Comparison of ENCODE assay signal across 10 mouse cellular contexts in genomic region chr19:61151701-61152420, GRCm38 (mm10). TPM values are rescaled to one million over a fixed set of nuclear protein-coding genes. Genes with fewer than 3 reads are reported as not detected.
DNase-seq lines count a peak whose midpoint lies in the region; ATAC-seq and TF ChIP-seq lines count a peak whose summit lies in the region.
"Had no signal": no experiment of that assay in that cellular context is flagged by ENCODE, and none has a peak within 500 bp of the region (broad histone marks: within the 10 kb centered on the region; RNA-seq: fewer than 3 reads in every experiment).

No protein-coding gene starts in this region.

- no peak overlapping the region for H3K27ac ChIP-seq in cerebellum, adult 2 months (ENCODE audit: insufficient read depth, low read length)
- H3K27ac ChIP-seq in forebrain, embryonic 12.5 days, result no peak overlapping the region
- 0 out of 2 replicates have a peak overlapping the region, but pooled peaks have one; percentile 13 for H3K27ac ChIP-seq in macrophage
- H3K27ac ChIP-seq in spleen, adult 2 months (ENCODE audit: insufficient read depth, low read length), result peak overlapping the region; percentile 92

- peak overlapping the region; percentile 72 for H3K4me2 ChIP-seq in forebrain, embryonic 12.5 days

- TF ChIP-seq POLR2A in cerebellum, adult 2 months (IDR thresholded peaks at IDR 0.05; ENCODE audit: borderline replicate concordance, insufficient read depth, low read length), result no peak
- no peak for TF ChIP-seq POLR2A in spleen, adult 2 months (IDR thresholded peaks at IDR 0.05; ENCODE audit: low read depth, low read length)

- WGBS in cerebellum, adult 2 months, result 6% methylated on average over 27 of the region's 27 CpGs
- 8% methylated on average over 27 of the region's 27 CpGs for WGBS in forebrain, embryonic 12.5 days
- 2% methylated on average over 27 of the region's 27 CpGs for WGBS in macrophage (ENCODE audit: missing documents)
- WGBS in spleen, adult 2 months, result under 1% methylated on average over 27 of the region's 27 CpGs

- no peaks in the 10 kb centered on the region for H3K9me3 ChIP-seq in forebrain, embryonic 12.5 days
- H3K9me3 ChIP-seq: megakaryocyte, embryonic 14.5 days had no signal

- no peaks in the 10 kb centered on the region for H3K36me3 ChIP-seq in forebrain, embryonic 12.5 days (replicated peaks)
- H3K36me3 ChIP-seq in macrophage (ENCODE audit: inconsistent target), result no peaks in the 10 kb centered on the region
- H3K36me3 ChIP-seq in spleen, adult 2 months (ENCODE audit: control insufficient read depth, insufficient read depth, low read length), result no peaks in the 10 kb centered on the region

- no peak for DNase-seq in cerebellum, adult 2 months
- no peak for DNase-seq in cerebellum, postnatal 36 days
- DNase-seq in Patski (ENCODE audit: low read depth, low spot score), result no peak
- DNase-seq in kidney, postnatal 14 days, result peak; percentile 23
- peak; percentile 14 to 78 for DNase-seq in spleen, adult 2 months (ENCODE audit: low read depth in 1 of 2, low spot score in 2 of 2)
- no peak for DNase-seq in layer of hippocampus, postnatal 10 days (ENCODE audit: low spot score in 2 of 2)

- CTCF ChIA-PET in Patski (lab: Charles Lee), result no interaction called here

- in situ Hi-C loops in Patski (cut with MboI; ENCODE audit: low pct_unique_long_range_greater_than_20kb), result no loop called here

- no peaks in the 10 kb centered on the region for H3K79me2 ChIP-seq in macrophage (ENCODE audit: inconsistent target)

- peak; percentile 31 for ATAC-seq in Patski
- ATAC-seq in forebrain, embryonic 12.5 days (ENCODE audit: low FRiP score), result peak; percentile 41; the same call in 1 of the 2 replicates

- peak overlapping the region; percentile 45 for H3K9ac ChIP-seq in forebrain, embryonic 12.5 days

- no peak for TF ChIP-seq CTCF in cerebellum, adult 2 months (IDR thresholded peaks at IDR 0.05; ENCODE audit: borderline replicate concordance, insufficient read depth, low read depth, low read length)
- TF ChIP-seq CTCF in Patski (IDR thresholded peaks at IDR 0.05), result no peak
- TF ChIP-seq CTCF in spleen, adult 2 months (IDR thresholded peaks at IDR 0.05; ENCODE audit: extremely low read depth, insufficient read depth, insufficient read length, insufficient replicate concordance), result no peak

- peak overlapping the region; percentile 41 for H3K4me3 ChIP-seq in cerebellum, adult 2 months (replicated peaks; ENCODE audit: insufficient read depth, low read depth, low read length)
- H3K4me3 ChIP-seq in forebrain, embryonic 12.5 days (replicated peaks), result peak overlapping the region; percentile 42
- H3K4me3 ChIP-seq in macrophage (ENCODE audit: inconsistent target), result peak overlapping the region; percentile 46
- peak overlapping the region; percentile 72 for H3K4me3 ChIP-seq in spleen, adult 2 months (ENCODE audit: extremely low read depth, insufficient read depth, insufficient read length)
- H3K4me3 ChIP-seq: megakaryocyte, embryonic 14.5 days had no signal

- no peaks in the 10 kb centered on the region; the same call in 1 of the 2 replicates for H3K4me1 ChIP-seq in cerebellum, adult 2 months (ENCODE audit: control insufficient read depth, insufficient read depth, low read length)
- peaks cover 7% of the 10 kb centered on the region for H3K4me1 ChIP-seq in forebrain, embryonic 12.5 days
- no peaks in the 10 kb centered on the region for H3K4me1 ChIP-seq in spleen, adult 2 months (ENCODE audit: control insufficient read depth, insufficient read depth, insufficient read length)
- H3K4me1 ChIP-seq: megakaryocyte, embryonic 14.5 days had no signal

- no peaks in the 10 kb centered on the region for H3K27me3 ChIP-seq in cerebellum, adult 2 months (ENCODE audit: control insufficient read depth, insufficient read depth, low read length)
- H3K27me3 ChIP-seq in Patski, result peaks cover 3% of the 10 kb centered on the region
- H3K27me3 ChIP-seq in forebrain, embryonic 12.5 days, result no peaks in the 10 kb centered on the region
- H3K27me3 ChIP-seq in spleen, adult 2 months (ENCODE audit: control insufficient read depth, insufficient read depth, low read length), result no peaks in the 10 kb centered on the region
- H3K27me3 ChIP-seq: megakaryocyte, embryonic 14.5 days had no signal

- POLR2A ChIA-PET in Patski (lab: Charles Lee), result no interaction called here

RNA-seq across cellular contexts. Expression of gene Zfp950, which starts 11.2 kb away (rescaled TPM):
- 28.6 and 29.8 TPM in 2 replicates for polyA plus RNA-seq in cerebellum, adult 2 months (2012; rRNA removed)
- polyA plus RNA-seq in Patski (2021) (14.6 TPM), macrophage (2018) (11.0 to 17.1 TPM (median 15.2 TPM) in 3 replicates)
- polyA plus RNA-seq in forebrain, embryonic 12.5 days (2016; fragmentation: Nextera tagmentation; extraction: Ambion mirVana), result 36.6 and 40.8 TPM in 2 replicates
- total RNA-seq in macrophage (2018; cell fraction: chromatin; rRNA removed), result 100 to 1,000 TPM in 20 of 26 experiments, 10 to 100 TPM in 6; 52.0 to 295 (median 150) TPM
- total RNA-seq in macrophage (2018; cell fraction: cytosol; rRNA removed), result 10 to 100 TPM in 9 of 26 experiments, 1 to 10 TPM in 17; 2.3 to 15.1 (median 6.2) TPM
- 100 to 1,000 TPM in 14 of 26 experiments, 10 to 100 TPM in 12; 42.3 to 218 (median 103) TPM for total RNA-seq in macrophage (2018; cell fraction: nucleus; rRNA removed)
- 3.5 TPM in 2 replicates for polyA plus RNA-seq in spleen, adult 2 months (2012; rRNA removed)
- 10 to 100 TPM; 22.7 to 23.4 TPM for total RNA-seq in layer of hippocampus, postnatal 10 days (2021)

RNA-seq across cellular contexts. Expression of gene Gm7102, which starts 24.2 kb away (rescaled TPM):
- polyA plus RNA-seq in cerebellum, adult 2 months (2012; rRNA removed), result 0.07 TPM in 1 of 2 replicates, not detected in the other
- polyA plus RNA-seq in Patski (2021) (0.32 TPM), macrophage (2018) (not detected in 3 replicates)
- 0.14 TPM in 1 of 2 replicates, not detected in the other for polyA plus RNA-seq in forebrain, embryonic 12.5 days (2016; fragmentation: Nextera tagmentation; extraction: Ambion mirVana)
- total RNA-seq in macrophage (2018; cell fraction: chromatin; rRNA removed), result not detected
- total RNA-seq in macrophage (2018; cell fraction: cytosol; rRNA removed), result not detected
- not detected for total RNA-seq in macrophage (2018; cell fraction: nucleus; rRNA removed)
- polyA plus RNA-seq in spleen, adult 2 months (2012; rRNA removed), result not detected in 2 replicates
- under 1 TPM in 1 of 2 experiments, not detected in 1; 0.27 TPM for total RNA-seq in layer of hippocampus, postnatal 10 days (2021)
- polyA plus RNA-seq: C2C12 had no signal

RNA-seq across cellular contexts. Expression of gene Gm6020, which starts 31.8 kb away (rescaled TPM):
- not detected in 2 replicates for polyA plus RNA-seq in cerebellum, adult 2 months (2012; rRNA removed)
- not detected for polyA plus RNA-seq in Patski (2021)
- polyA plus RNA-seq in forebrain, embryonic 12.5 days (2016; fragmentation: Nextera tagmentation; extraction: Ambion mirVana), result not detected in 2 replicates
- total RNA-seq in macrophage (2018; cell fraction: chromatin; rRNA removed), result not detected
- total RNA-seq in macrophage (2018; cell fraction: cytosol; rRNA removed), result not detected
- not detected for total RNA-seq in macrophage (2018; cell fraction: nucleus; rRNA removed)
- polyA plus RNA-seq in macrophage (2018), result not detected in 3 replicates
- polyA plus RNA-seq in spleen, adult 2 months (2012; rRNA removed), result not detected in 2 replicates
- not detected for total RNA-seq in layer of hippocampus, postnatal 10 days (2021)
- polyA plus RNA-seq: C2C12 had no signal

Comparison
In these comparisons a context has a peak if more than half of its experiments do, and no peak if none do; other contexts are left out.
1. DNase-seq: peak in kidney, postnatal 14 days (single experiment) and spleen, adult 2 months (2 of 2); none in cerebellum, adult 2 months (0 of 2), cerebellum, postnatal 36 days (0 of 2), Patski (single experiment) and layer of hippocampus, postnatal 10 days (0 of 2).
2. H3K27ac ChIP-seq: peak in macrophage (single experiment) and spleen, adult 2 months (single experiment); none in cerebellum, adult 2 months (single experiment) and forebrain, embryonic 12.5 days (single experiment).
3. Peak in every context shown above with its lines, with median percentiles within 50 percentile points of each other: H3K4me3 ChIP-seq.